ENCODE assay signal across 14 mouse cellular contexts in the genomic region with DNA sequence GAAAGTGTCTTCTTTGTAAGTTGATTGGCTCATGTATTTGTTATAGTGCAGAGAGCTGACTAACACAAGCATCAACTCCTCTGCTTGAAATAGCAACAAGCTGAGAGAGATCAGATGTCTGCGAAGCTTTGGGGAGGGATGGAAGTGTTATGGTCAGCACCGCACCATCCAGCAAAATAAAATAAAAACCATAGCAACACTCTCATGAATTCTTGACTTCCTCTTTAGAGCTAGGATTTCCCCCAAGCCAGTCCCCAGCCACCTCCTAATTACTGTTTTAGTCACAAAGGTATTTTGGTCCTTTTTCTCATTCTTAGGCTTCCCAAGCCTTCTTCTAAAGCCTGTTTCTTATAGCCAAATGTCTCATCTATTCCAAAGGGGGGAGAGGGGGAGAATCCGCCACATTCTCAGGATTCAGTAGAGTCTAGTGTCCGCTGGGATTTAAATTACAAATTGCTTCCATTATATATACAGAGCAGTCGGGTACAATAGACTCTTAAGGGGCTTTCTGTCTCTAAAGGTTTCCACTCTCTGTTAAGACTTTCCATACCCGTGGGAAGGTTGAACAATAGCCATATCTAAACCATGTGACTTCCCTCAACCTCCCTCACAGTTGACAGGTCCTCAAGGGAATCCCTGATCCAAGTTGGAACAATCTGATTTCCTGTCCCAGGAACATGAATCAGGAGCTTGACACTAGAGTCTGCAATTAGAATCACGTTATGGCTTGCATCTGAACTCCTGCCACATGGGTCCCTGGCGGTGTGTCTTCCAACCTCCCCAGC.
A peak's percentile ranks its signal among the peaks of the same experiment; 100 is the strongest.
DNase-seq lines count a peak whose midpoint lies in the region; ATAC-seq and TF ChIP-seq lines count a peak whose summit lies in the region.
"Had no signal": no experiment of that assay in that cellular context is flagged by ENCODE, and none has a peak within 500 bp of the region (broad histone marks: within the 10 kb centered on the region; RNA-seq: fewer than 3 reads in every experiment).

No protein-coding gene starts in this region.

- H3K9me3 ChIP-seq in kidney, postnatal 0 days (replicated peaks; ENCODE audit: low read length): no peaks in the 10 kb centered on the region
- H3K9me3 ChIP-seq in embryonic facial prominence, embryonic 15.5 days (replicated peaks): no peaks in the 10 kb centered on the region
- H3K9me3 ChIP-seq: embryonic facial prominence, embryonic 13.5 days; forebrain, embryonic 13.5 days; limb, embryonic 13.5 days had no signal

- no peak overlapping the region for H3K9ac ChIP-seq in kidney, postnatal 0 days (ENCODE audit: low read depth, low read length)
- no peak overlapping the region for H3K9ac ChIP-seq in embryonic facial prominence, embryonic 15.5 days
- H3K9ac ChIP-seq: embryonic facial prominence, embryonic 13.5 days; forebrain, embryonic 13.5 days; limb, embryonic 13.5 days had no signal

- ATAC-seq in kidney, postnatal 0 days (replicated peaks; ENCODE audit: low FRiP score, low read depth): no peak
- ATAC-seq in embryonic facial prominence, embryonic 15.5 days (ENCODE audit: insufficient number of reproducible peaks, low FRiP score, low TSS enrichment, low read depth): peak; percentile 59; the same call in 1 of the 2 replicates
- ATAC-seq: forebrain, embryonic 13.5 days had no signal

- no peaks in the 10 kb centered on the region for H3K27me3 ChIP-seq in kidney, postnatal 0 days (ENCODE audit: insufficient read depth, low read length)
- H3K27me3 ChIP-seq in embryonic facial prominence, embryonic 15.5 days: no peaks in the 10 kb centered on the region
- H3K27me3 ChIP-seq: embryonic facial prominence, embryonic 13.5 days; forebrain, embryonic 13.5 days; limb, embryonic 13.5 days; megakaryocyte, embryonic 14.5 days had no signal

- no peak overlapping the region for H3K4me3 ChIP-seq in kidney, postnatal 0 days (replicated peaks; ENCODE audit: low read depth, low read length)
- H3K4me3 ChIP-seq in embryonic facial prominence, embryonic 15.5 days (replicated peaks): no peak overlapping the region
- H3K4me3 ChIP-seq in left cerebral cortex, adult 2 months: no peak overlapping the region
- H3K4me3 ChIP-seq: embryonic facial prominence, embryonic 13.5 days; forebrain, embryonic 13.5 days; limb, embryonic 13.5 days; megakaryocyte, embryonic 14.5 days had no signal

- WGBS in kidney, postnatal 0 days: 59% methylated on average over 8 of the region's 8 CpGs
- 52% methylated on average over 8 of the region's 8 CpGs for WGBS in embryonic facial prominence, embryonic 15.5 days

- H3K36me3 ChIP-seq in kidney, postnatal 0 days (ENCODE audit: insufficient read depth, low read length): no peaks in the 10 kb centered on the region
- no peaks in the 10 kb centered on the region for H3K36me3 ChIP-seq in embryonic facial prominence, embryonic 15.5 days
- H3K36me3 ChIP-seq: embryonic facial prominence, embryonic 13.5 days; limb, embryonic 13.5 days had no signal

- TF ChIP-seq CTCF in kidney, postnatal 0 days (IDR thresholded peaks at IDR 0.05; ENCODE audit: low read depth): no peak
- no peak for TF ChIP-seq CTCF in left cerebral cortex, adult 2 months (IDR thresholded peaks at IDR 0.05)

- H3K27ac ChIP-seq in kidney, postnatal 0 days: no peak overlapping the region
- H3K27ac ChIP-seq in embryonic facial prominence, embryonic 15.5 days (replicated peaks): no peak overlapping the region
- no peak overlapping the region for H3K27ac ChIP-seq in left cerebral cortex, adult 2 months
- H3K27ac ChIP-seq: forebrain, embryonic 13.5 days; limb, embryonic 13.5 days had no signal

- intact Hi-C loops in heart, postnatal 10 days (cut with DNase I): loop anchor here (5.0 to 10.0 kb wide), 2 partner anchors 207 to 265 kb away; no protein-coding TSS in a partner anchor
- intact Hi-C loops in left cerebral cortex, adult 2 months (cut with DNase I): no loop called here

- DNase-seq in kidney, postnatal 0 days (ENCODE audit: low spot score): peak; percentile 46
- no peak for DNase-seq in kidney, postnatal 36 days
- peak; percentile 16 to 25 for DNase-seq in B cell, adult 2 months
- DNase-seq in heart, postnatal 10 days: peak; percentile 37 to 52
- no peak for DNase-seq in left cerebral cortex, adult 2 months (ENCODE audit: extremely low spot score in 1 of 2, low spot score in 2 of 2)
- DNase-seq in retina, postnatal 1 day: no peak
- DNase-seq: cerebellum, adult 9-10 months; layer of hippocampus, postnatal 36 days; thymus, postnatal 36 days had no signal

- H3K4me2 ChIP-seq in kidney, postnatal 0 days (ENCODE audit: low read length): no peak overlapping the region
- H3K4me2 ChIP-seq in embryonic facial prominence, embryonic 15.5 days (replicated peaks): no peak overlapping the region
- H3K4me2 ChIP-seq: embryonic facial prominence, embryonic 13.5 days; forebrain, embryonic 13.5 days; limb, embryonic 13.5 days had no signal

- 0 out of 2 replicates have a peak, but pooled peaks cover 5% of the 10 kb centered on the region for H3K4me1 ChIP-seq in kidney, postnatal 0 days (replicated peaks; ENCODE audit: insufficient read depth, low read length)
- H3K4me1 ChIP-seq in embryonic facial prominence, embryonic 15.5 days: peaks cover 6% of the 10 kb centered on the region; the same call in 1 of the 2 replicates
- H3K4me1 ChIP-seq: megakaryocyte, embryonic 14.5 days had no signal

Comparison
In these comparisons a context has a peak if more than half of its experiments do, and no peak if none do; other contexts are left out.
1. DNase-seq: peak in kidney, postnatal 0 days (single experiment), B cell, adult 2 months (2 of 2) and heart, postnatal 10 days (2 of 2); none in kidney, postnatal 36 days (0 of 2), left cerebral cortex, adult 2 months (0 of 2) and retina, postnatal 1 day (single experiment).